8 mouse cellular contexts compared by ENCODE assay signal in genomic region chr17:29795050-29795770, GRCm38 (mm10).
DNase-seq lines count a peak whose midpoint lies in the region; ATAC-seq lines count a peak whose summit lies in the region.

No protein-coding gene starts in this region.

- peaks cover 23% of the 10 kb centered on the region for H3K4me1 ChIP-seq in heart, embryonic 12.5 days (replicated peaks)
- H3K4me1 ChIP-seq in hindbrain, embryonic 12.5 days, result peaks cover 42% of the 10 kb centered on the region
- peaks cover 41% of the 10 kb centered on the region for H3K4me1 ChIP-seq in midbrain, embryonic 15.5 days

- DNase-seq in heart, adult 11 months, result no peak
- DNase-seq in R1 (ENCODE audit: low read depth, low spot score), result peak; percentile 61
- DNase-seq in ovary, postnatal 10 days (ENCODE audit: low spot score), result no peak
- DNase-seq in cerebellum, adult 11 months, result no peak
- no peak for DNase-seq in Muller cell, postnatal 12 days (ENCODE audit: inconsistent ontology term)

- peaks cover 48% of the 10 kb centered on the region for H3K27me3 ChIP-seq in heart, embryonic 12.5 days (replicated peaks)
- peaks cover 6% of the 10 kb centered on the region; the same call in 1 of the 2 replicates for H3K27me3 ChIP-seq in hindbrain, embryonic 12.5 days
- H3K27me3 ChIP-seq in midbrain, embryonic 15.5 days (replicated peaks), result no peaks in the 10 kb centered on the region

- H3K4me3 ChIP-seq in heart, embryonic 12.5 days, result peak overlapping the region; percentile 32
- peak overlapping the region; percentile 23 for H3K4me3 ChIP-seq in hindbrain, embryonic 12.5 days
- H3K4me3 ChIP-seq in midbrain, embryonic 15.5 days, result peak overlapping the region; percentile 20

- ATAC-seq in heart, embryonic 12.5 days (ENCODE audit: insufficient number of reproducible peaks, low FRiP score), result no peak
- peak; percentile 87 for ATAC-seq in hindbrain, embryonic 12.5 days (ENCODE audit: low FRiP score)
- peak; percentile 87 for ATAC-seq in midbrain, embryonic 15.5 days (replicated peaks)

- WGBS in heart, embryonic 12.5 days, result 6% methylated on average over 22 of the region's 23 CpGs
- WGBS in hindbrain, embryonic 12.5 days, result 1% methylated on average over 22 of the region's 23 CpGs
- under 1% methylated on average over 23 of the region's 23 CpGs for WGBS in midbrain, embryonic 15.5 days

- no peaks in the 10 kb centered on the region for H3K36me3 ChIP-seq in heart, embryonic 12.5 days
- no peaks in the 10 kb centered on the region for H3K36me3 ChIP-seq in hindbrain, embryonic 12.5 days
- no peaks in the 10 kb centered on the region for H3K36me3 ChIP-seq in midbrain, embryonic 15.5 days (replicated peaks)

- peak overlapping the region; percentile 59 for H3K9ac ChIP-seq in heart, embryonic 12.5 days
- H3K9ac ChIP-seq in hindbrain, embryonic 12.5 days, result peak overlapping the region; percentile 52
- H3K9ac ChIP-seq in midbrain, embryonic 15.5 days, result peak overlapping the region; percentile 26

- H3K9me3 ChIP-seq in heart, embryonic 12.5 days (replicated peaks), result no peaks in the 10 kb centered on the region
- no peaks in the 10 kb centered on the region for H3K9me3 ChIP-seq in hindbrain, embryonic 12.5 days (replicated peaks)
- H3K9me3 ChIP-seq in midbrain, embryonic 15.5 days, result no peaks in the 10 kb centered on the region

- H3K27ac ChIP-seq in heart, embryonic 12.5 days (ENCODE audit: poor library complexity, severe bottlenecking), result no peak overlapping the region
- H3K27ac ChIP-seq in hindbrain, embryonic 12.5 days, result peak overlapping the region; percentile 86
- H3K27ac ChIP-seq in midbrain, embryonic 15.5 days, result peak overlapping the region; percentile 93

- H3K4me2 ChIP-seq in heart, embryonic 12.5 days, result peak overlapping the region; percentile 65
- peak overlapping the region; percentile 56 for H3K4me2 ChIP-seq in hindbrain, embryonic 12.5 days (replicated peaks)
- H3K4me2 ChIP-seq in midbrain, embryonic 15.5 days, result peak overlapping the region; percentile 54
